Mouse (Mus musculus) forebrain, embryonic 13.5 days (tissue): ENCODE measurements around the gene Rab1b. TPM values are rescaled to one million over a fixed set of nuclear protein-coding genes. Genes with fewer than 3 reads are reported as not detected.

ENCODE experiments used
- ATAC-seq: fragments of 200-750 bp; cut with Nextera tagmentation; 2 replicates; pipeline ENCODE4 v1.8.0; 2017
- H3K27ac ChIP-seq: fragments of 300-500 bp; sonication (generic); 2 replicates; pipeline ENCODE4 v1.5.1; 2015; ENCODE audit warnings: inconsistent platforms, mild to moderate bottlenecking, moderate library complexity
- H3K27me3 ChIP-seq: fragments of 300-500 bp; sonication (generic); 2 replicates; pipeline ENCODE4 v1.6.1; 2015; ENCODE audit warnings: mild to moderate bottlenecking, inconsistent platforms
- H3K36me3 ChIP-seq: fragments of 300-500 bp; sonication (generic); 2 replicates; pipeline ENCODE4 v1.6.1; 2015; ENCODE audit warnings: mild to moderate bottlenecking, inconsistent platforms; ENCODE audit not compliant: poor library complexity, severe bottlenecking
- H3K4me1 ChIP-seq: fragments of 300-500 bp; sonication (generic); 2 replicates; pipeline ENCODE4 v1.6.1; 2015; ENCODE audit warnings: inconsistent platforms
- H3K4me2 ChIP-seq: fragments of 300-500 bp; sonication (generic); 2 replicates; pipeline ENCODE4 v1.6.1; 2015; ENCODE audit warnings: inconsistent platforms, mild to moderate bottlenecking, moderate library complexity
- H3K4me3 ChIP-seq: fragments of 300-500 bp; sonication (generic); 2 replicates; pipeline ENCODE4 v1.5.1; 2015; ENCODE audit warnings: mild to moderate bottlenecking, inconsistent platforms
- H3K9ac ChIP-seq: fragments of 300-500 bp; sonication (generic); 2 replicates; pipeline ENCODE4 v1.6.1; 2015; ENCODE audit warnings: mild to moderate bottlenecking, inconsistent platforms
- H3K9me3 ChIP-seq: fragments of 300-500 bp; sonication (generic); replicated peaks from 2 replicates; pipeline ENCODE4 v1.6.1; 2016; ENCODE audit warnings: inconsistent platforms
- WGBS: fragments of 180-500 bp; shearing (Covaris S2); methylation state at CpG from one replicate; pipeline ENCODE4 v1.1.7; 2015; 5-methylcytosine and 5-hydroxymethylcytosine counted together
- polyA plus RNA-seq: library from polyadenylated mRNA; unstranded; fragments of >200 nt; fragmentation: Nextera tagmentation; extraction: Ambion mirVana; gene quantifications from 2 replicates; pipeline ENCODE4 v1.2.1, GENCODE M21; 2015

The Rab1b gene
- polyA plus RNA-seq, 1 experiment from 2014 or later = 235 TPM

DNA sequence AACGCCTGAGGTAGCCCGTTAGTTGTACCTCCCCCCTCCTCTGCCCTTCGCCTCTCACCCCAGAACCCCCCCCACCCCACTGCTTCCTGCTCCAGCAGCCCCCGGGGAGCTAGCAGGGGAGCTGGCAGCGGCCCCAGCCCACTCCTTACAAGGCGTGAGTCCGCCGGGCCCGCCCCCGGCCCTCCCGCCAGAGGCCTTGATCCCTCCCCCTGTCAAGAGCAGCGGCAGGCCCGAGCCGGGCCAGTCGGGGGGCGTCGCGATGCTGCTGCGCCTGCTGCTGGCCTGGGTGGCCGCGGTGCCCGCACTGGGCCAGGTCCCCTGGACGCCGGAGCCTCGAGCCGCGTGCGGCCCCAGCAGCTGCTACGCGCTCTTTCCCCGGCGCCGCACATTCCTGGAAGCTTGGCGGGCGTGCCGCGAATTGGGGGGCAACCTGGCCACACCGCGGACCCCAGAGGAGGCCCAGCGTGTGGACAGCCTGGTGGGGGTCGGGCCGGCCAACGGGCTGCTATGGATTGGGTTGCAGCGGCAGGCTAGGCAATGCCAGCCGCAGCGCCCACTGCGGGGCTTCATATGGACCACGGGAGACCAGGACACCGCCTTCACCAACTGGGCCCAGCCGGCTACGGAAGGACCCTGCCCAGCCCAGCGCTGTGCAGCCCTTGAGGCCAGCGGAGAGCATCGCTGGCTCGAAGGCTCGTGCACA, 38.9 kb downstream of the Rab1b start, which contains the start of gene Cd248:
Gene Cd248 (plus strand): TSS at position 212 of the 703 bp plus-strand sequence.
- H3K9ac ChIP-seq = peak within 1 kb of the TSS; percentile 62
- peak within 1 kb of the TSS; percentile 36 for H3K4me3 ChIP-seq
- H3K27ac ChIP-seq = 0 out of 2 replicates have a peak within 1 kb of the TSS, but pooled peaks have one; percentile 20
- H3K4me1 ChIP-seq = peaks cover 47% of the 10 kb centered on the region
- peaks cover 45% of the 10 kb centered on the region for H3K27me3 ChIP-seq
- 1% methylated on average over 51 of the region's 56 CpGs for WGBS
- peak within 1 kb of the TSS; percentile 69 for H3K4me2 ChIP-seq
- H3K36me3 ChIP-seq = no peaks in the 10 kb centered on the region
- no peaks in the 10 kb centered on the region for H3K9me3 ChIP-seq
- ATAC-seq = peak; percentile 26

DNA sequence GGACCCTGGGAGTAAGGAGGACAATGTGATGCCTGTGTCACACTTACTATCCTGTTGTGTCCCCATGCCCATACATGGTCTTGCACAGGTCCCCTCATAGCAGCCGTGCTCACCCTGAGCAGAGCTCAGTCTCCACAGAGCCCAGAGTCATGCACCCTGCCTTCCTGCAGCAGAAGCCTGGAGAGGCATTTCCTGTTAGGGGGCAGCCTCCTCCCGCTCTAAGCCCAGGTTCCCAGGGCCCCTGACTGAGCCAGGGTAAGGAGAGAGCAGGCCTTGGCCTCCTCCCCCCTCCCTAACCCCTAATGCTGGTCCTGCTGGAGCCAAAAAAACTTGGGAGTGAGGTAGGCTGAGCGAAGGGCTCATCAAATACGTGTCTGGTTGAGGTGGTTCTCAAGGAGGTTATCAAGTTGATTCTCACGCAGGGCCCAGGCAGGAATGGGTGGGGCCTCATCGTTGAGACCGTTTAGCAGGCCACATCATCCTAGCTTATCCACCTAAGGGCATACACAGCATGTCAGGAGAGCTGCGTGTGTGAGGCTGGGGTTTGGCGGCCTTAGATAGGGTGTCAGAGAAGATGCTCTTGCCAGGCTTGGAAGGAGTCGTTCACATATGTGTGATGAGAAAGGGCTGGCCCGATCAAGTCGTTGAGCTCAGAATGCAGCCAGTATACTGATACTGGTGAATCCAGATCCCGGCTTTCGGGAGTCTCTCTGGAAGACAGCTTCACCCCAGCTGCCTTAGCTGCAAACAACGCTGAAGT, 39.7 kb downstream of the Rab1b start:
- 13% methylated on average over 15 of the region's 15 CpGs for WGBS
- H3K27ac ChIP-seq = no peak overlapping the region
- H3K9me3 ChIP-seq = no peaks in the 10 kb centered on the region
- H3K4me1 ChIP-seq = peaks cover 39% of the 10 kb centered on the region
- H3K27me3 ChIP-seq = peaks cover 45% of the 10 kb centered on the region
- H3K9ac ChIP-seq = peak overlapping the region; percentile 62; the same call in 1 of the 2 replicates
- no peaks in the 10 kb centered on the region for H3K36me3 ChIP-seq
- H3K4me2 ChIP-seq = peak overlapping the region; percentile 69
- peak overlapping the region; percentile 36 for H3K4me3 ChIP-seq
- ATAC-seq = no peak

DNA sequence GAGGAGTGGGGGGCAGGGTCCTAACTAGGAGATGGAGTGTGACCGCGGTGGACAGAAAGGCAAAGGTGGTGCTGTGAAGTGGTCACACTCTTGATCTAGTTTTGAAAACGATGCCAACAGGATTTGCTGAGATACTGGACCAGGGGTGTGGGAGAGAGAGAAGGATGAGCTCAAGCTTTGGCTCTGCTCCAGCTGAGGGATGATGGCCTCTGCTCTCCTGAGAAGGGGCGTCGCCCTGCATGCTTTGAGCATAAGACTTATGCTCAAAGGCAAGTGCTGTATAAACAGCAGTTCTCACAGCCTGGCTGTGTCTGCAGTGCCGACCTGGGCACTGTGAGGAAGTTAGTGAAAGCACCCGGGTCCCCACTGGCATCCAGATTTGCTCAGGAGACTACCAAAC, 41.8 kb downstream of the Rab1b start:
- 72% methylated on average over 7 of the region's 7 CpGs for WGBS
- no peak overlapping the region for H3K27ac ChIP-seq
- H3K27me3 ChIP-seq = peaks cover 40% of the 10 kb centered on the region
- no peaks in the 10 kb centered on the region for H3K36me3 ChIP-seq
- H3K9ac ChIP-seq = 0 out of 2 replicates have a peak overlapping the region, but pooled peaks have one; percentile 14
- H3K4me3 ChIP-seq = no peak overlapping the region
- H3K4me1 ChIP-seq = peaks cover 28% of the 10 kb centered on the region
- H3K4me2 ChIP-seq = no peak overlapping the region
- no peaks in the 10 kb centered on the region for H3K9me3 ChIP-seq
- ATAC-seq = no peak

- no peaks in the 10 kb centered on the region for H3K36me3 ChIP-seq
- 93% methylated on average over 6 of the region's 6 CpGs for WGBS
- peaks cover 19% of the 10 kb centered on the region for H3K27me3 ChIP-seq
- peaks cover 21% of the 10 kb centered on the region for H3K4me1 ChIP-seq
- no peak for ATAC-seq
- H3K4me2 ChIP-seq = no peak overlapping the region
- no peak overlapping the region for H3K27ac ChIP-seq
- no peak overlapping the region for H3K4me3 ChIP-seq
- H3K9me3 ChIP-seq = no peaks in the 10 kb centered on the region
- no peak overlapping the region for H3K9ac ChIP-seq
Observed at GRCm38 (mm10) chr19:5062446-5062845, 44.4 kb downstream of the Rab1b start.

DNA sequence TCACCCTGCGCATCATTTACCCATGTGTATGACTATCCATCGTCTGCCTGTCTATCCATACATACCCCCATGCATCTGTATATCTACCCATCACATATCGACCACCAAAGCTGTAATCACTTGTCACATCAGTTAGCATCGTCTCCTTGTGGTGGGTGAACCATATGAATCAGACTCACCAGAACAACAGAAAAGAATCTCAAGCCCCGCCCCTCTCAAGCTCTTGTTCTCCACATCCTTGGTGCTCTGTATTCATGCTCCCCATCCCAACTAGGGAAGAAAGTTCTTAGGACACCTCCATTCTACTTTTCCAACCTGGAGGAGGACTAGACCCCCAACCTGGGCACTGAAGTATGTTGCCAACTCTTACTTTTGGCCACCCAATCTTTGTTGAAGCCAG, 44.8 kb downstream of the Rab1b start:
- H3K9ac ChIP-seq = no peak overlapping the region
- 87% methylated on average over 5 of the region's 5 CpGs for WGBS
- H3K4me3 ChIP-seq = no peak overlapping the region
- H3K9me3 ChIP-seq = no peaks in the 10 kb centered on the region
- H3K27ac ChIP-seq = no peak overlapping the region
- no peak for ATAC-seq
- peaks cover 17% of the 10 kb centered on the region for H3K4me1 ChIP-seq
- peaks cover 15% of the 10 kb centered on the region for H3K27me3 ChIP-seq
- no peak overlapping the region for H3K4me2 ChIP-seq
- H3K36me3 ChIP-seq = no peaks in the 10 kb centered on the region

DNA sequence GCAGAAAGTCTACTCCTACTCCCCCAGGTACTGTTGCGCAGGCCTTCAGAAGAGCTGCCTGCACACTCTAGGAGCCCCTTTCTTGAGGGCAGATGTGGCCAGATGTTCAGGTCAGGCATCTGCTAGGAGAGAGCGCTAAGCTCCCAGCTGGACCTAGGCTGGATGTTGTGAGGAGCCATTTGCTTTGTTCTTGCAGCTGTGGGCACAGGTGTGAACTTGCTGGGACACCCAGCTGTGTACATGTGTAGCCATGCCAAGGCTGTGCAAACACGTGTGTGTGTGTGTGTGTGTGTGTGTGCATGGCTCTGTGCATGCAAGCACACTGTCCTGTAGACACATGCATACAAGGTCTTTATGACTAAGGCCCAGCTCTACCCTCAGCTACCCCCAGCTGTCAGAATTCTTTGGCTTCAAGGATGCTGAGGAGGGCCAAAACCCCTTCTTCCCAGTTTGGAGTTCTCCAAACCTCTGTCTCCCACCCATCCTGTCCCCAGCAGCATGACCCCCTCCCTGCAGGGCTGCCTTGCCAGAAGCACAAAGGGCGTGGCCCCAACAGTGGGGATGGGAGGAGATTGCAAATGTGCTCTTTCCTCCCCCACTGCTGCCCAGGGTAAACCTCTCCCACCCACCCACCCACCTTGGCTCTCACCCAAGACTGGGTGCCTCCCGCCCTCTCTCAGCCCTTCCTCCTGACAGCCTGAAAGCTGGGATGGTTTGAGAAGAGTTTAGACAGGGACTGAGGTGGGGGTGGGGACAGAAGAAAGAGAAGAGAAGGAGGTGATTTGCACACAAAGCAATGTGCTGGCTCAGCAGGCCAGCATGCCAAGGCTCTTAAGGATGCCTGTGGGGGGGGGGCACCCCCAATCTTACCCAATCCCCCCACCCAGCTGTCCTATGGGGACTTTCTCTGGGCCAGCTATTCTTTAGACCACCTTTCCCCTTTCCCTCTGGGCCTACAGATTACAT, 46.2 kb downstream of the Rab1b start:
- Histone ChIP-seq H3K4me2 (no peak overlapping the region), H3K9ac (no peak overlapping the region), H3K27ac (no peak overlapping the region), H3K27me3 (peaks cover 3% of the 10 kb centered on the region), H3K36me3 (no peaks in the 10 kb centered on the region), H3K4me3 (no peak overlapping the region), H3K4me1 (peaks cover 21% of the 10 kb centered on the region), H3K9me3 (no peaks in the 10 kb centered on the region)
- WGBS = 47% methylated on average over 5 of the region's 5 CpGs
- ATAC-seq = 0 out of 2 replicates have a peak, but pooled peaks have one; percentile 28

GRCm38 (mm10) chr19:5058801-5059771, 47.8 kb downstream of the Rab1b start:
- H3K27ac ChIP-seq = no peak overlapping the region
- H3K4me2 ChIP-seq = no peak overlapping the region
- no peaks in the 10 kb centered on the region for H3K36me3 ChIP-seq
- H3K27me3 ChIP-seq = peaks cover 8% of the 10 kb centered on the region
- ATAC-seq = no peak
- 19% methylated on average over 10 of the region's 10 CpGs for WGBS
- H3K4me1 ChIP-seq = peaks cover 21% of the 10 kb centered on the region
- H3K9ac ChIP-seq = no peak overlapping the region
- no peak overlapping the region for H3K4me3 ChIP-seq
- H3K9me3 ChIP-seq = no peaks in the 10 kb centered on the region

DNA sequence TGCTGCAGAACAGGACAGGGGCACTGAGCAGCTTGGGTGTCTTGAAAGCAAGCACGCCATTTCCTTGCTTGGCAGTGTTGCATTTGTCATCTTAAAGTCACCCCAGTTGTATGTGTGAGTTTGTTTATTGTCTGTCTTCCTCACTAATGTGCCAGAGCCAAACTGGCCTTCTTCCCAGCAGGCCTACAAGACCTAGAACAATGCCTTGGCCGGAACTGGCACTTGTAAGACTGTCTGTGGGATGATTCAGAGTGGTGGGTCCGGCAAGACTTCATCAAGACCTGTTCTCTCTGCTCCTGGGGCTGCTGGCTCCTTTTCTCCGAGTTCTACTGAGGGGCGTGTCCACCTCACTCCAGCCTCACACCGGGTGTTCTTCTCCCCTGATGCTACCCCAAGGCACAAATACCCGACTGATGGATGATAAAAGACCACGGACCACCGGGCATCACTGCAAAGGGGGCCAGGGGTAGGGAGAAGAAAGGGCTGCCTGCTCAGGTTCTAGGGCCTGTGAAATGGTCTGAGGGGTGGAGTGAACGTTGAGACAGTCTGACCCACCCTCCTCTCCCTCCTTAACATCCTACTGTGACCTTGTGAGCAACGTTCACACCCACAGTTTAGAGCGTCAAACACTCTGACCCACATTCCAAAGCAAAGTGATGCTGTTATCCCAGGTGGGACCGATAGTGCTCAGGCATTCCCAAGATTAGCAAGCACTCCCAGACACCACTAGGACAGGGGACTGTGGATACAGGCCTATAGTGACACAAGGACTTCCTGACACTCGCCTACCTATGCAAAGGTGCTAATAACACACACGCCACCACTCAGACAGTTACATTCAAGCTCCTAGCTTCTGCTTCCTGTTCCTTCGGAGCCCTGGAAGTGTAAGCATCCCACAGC, 48.7 kb downstream of the Rab1b start:
- peaks cover 16% of the 10 kb centered on the region for H3K27me3 ChIP-seq
- no peak overlapping the region for H3K4me3 ChIP-seq
- no peak overlapping the region for H3K4me2 ChIP-seq
- H3K9ac ChIP-seq = no peak overlapping the region
- H3K27ac ChIP-seq = no peak overlapping the region
- H3K9me3 ChIP-seq = no peaks in the 10 kb centered on the region
- WGBS = 27% methylated on average over 16 of the region's 16 CpGs
- H3K4me1 ChIP-seq = peaks cover 21% of the 10 kb centered on the region
- no peak for ATAC-seq
- no peaks in the 10 kb centered on the region for H3K36me3 ChIP-seq

- no peaks in the 10 kb centered on the region for H3K9me3 ChIP-seq
- peaks cover 35% of the 10 kb centered on the region for H3K27me3 ChIP-seq
- no peak overlapping the region for H3K4me3 ChIP-seq
- 11% methylated on average over 6 of the region's 6 CpGs for WGBS
- no peak overlapping the region for H3K4me2 ChIP-seq
- H3K4me1 ChIP-seq = peaks cover 21% of the 10 kb centered on the region
- H3K36me3 ChIP-seq = no peaks in the 10 kb centered on the region
- ATAC-seq = peak; percentile 71
- no peak overlapping the region for H3K27ac ChIP-seq
- H3K9ac ChIP-seq = no peak overlapping the region
Observed at GRCm38 (mm10) chr19:5056251-5056650, 50.6 kb downstream of the Rab1b start.

DNA sequence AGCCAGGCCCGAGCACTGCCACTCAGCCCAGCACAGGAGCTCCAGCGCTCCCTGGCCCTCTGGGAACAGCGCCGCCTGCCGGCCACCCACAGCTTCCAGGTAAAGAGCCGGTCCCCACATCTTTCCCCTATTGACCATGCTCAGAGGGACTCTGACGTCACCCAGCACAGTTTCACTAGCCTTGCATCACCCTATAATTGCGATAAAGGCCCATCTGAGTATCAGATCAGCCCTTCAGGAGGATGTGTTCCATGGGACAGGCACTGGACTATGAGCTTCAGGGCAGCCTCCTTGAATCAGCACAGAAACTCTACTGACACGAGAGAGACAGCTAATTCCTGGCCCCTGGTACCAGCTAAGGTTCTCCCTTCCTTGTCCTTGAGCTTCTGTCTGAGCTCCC, 53.0 kb downstream of the Rab1b start:
- ATAC-seq = peak; percentile 16; the same call in 1 of the 2 replicates
- Histone ChIP-seq H3K36me3 (peaks cover 11% of the 10 kb centered on the region), H3K4me3 (no peak overlapping the region), H3K4me2 (no peak overlapping the region), H3K9ac (no peak overlapping the region), H3K9me3 (no peaks in the 10 kb centered on the region), H3K27ac (no peak overlapping the region), H3K27me3 (peaks cover 48% of the 10 kb centered on the region), H3K4me1 (peaks cover 21% of the 10 kb centered on the region)
- WGBS = 19% methylated on average over 9 of the region's 9 CpGs
